Mouse (Mus musculus) heart, adult 9 months (tissue): ENCODE measurements around the gene Aldh3b3.
A peak's percentile ranks its signal among the peaks of the same experiment; 100 is the strongest.

Experiments
- DNase-seq, 2 experiments: peaks; one replicate each; pipeline ENCODE4 v3.0.0; 2022; ENCODE audit warnings: low spot score in 2 of 2

The Aldh3b3 gene

DNA sequence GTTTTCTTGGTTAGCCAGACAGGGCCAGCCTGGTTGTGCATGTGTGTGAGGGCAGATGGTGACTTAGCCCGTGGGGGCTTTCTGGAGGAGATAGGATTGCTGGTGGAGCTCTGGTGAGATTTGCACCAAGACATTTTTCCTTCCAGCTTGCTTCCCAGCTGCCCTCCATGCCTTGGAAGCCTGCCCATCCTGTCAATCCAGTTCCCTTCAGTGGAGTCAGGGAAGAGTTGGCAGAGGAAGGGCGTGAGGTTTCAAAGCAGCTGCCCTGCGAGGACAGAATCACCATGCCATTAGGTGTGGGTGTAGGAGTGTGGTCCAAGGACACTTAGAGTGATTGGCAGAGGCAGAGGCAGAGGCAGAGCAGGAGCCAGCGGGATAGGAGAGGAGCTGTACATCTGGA is at the start of gene Aldh3b3:
TSS of gene Aldh3b3 (plus strand) at position 176 of the 400 bp plus-strand sequence.
- no peak for DNase-seq

DNA sequence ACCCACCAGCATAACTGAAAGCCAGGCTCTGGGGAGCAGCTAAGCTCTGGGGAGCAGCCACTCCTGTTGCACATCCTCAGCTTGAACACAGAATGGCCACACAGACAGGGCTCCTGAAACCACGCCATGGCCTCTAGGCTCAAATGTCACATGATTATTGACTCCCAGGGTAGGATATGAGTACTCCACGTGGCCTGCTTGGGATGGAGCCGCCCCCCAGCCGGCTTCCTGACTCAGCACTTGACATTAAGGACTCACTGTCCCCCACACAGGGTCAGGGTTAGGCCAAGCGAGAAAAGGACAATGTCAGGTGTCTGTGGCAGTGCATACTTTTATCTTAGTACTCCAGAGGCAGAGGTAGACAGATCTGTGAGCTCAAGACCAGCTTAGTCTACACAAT is 48.2 kb upstream of the Aldh3b3 start:
- no peak for DNase-seq

DNA sequence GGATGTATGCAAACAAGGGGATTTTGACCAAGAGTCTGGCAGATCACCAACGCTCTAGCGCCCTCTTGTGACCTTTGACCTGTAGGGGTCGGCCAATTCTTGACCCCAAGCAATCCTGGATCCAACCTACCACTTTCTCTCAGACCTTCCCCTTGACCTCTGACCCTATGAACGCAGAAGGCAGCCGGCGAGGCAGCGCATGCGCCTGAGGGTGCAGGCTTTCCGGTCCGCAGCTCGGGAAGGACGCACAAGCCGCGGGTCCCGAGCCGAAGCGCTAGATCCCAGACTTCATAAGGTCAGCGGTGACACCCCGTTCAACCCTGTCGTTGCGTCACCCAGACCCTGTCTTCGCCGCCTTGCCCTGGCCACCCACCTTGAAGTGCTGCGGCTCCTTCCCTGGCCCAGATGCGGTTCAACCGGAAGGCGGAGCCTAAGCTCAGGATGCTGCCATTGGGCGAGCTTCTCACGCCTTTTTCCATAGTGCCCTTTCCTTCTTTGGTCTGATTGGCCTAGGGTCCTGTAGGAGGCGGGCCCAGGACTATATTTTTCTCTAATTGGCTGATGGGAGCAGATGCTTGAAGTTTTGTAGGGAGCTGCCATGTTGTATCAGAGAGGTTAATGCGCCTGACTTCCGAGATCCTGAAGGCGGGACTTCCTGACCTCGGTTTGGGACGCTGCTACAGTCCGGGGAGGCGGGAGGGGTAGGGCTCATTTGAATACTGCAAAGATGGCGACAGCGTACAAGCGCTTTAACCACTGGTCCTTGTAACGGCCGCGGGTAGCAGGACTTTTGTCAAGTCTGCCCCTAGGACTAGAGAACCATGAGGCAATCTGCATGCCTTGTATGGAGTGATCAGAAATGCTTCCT is 45.9 kb upstream of the Aldh3b3 start, which contains the start of gene Ndufs8:
TSS of gene Ndufs8 (minus strand) at position 438 of the 868 bp plus-strand sequence.
- peak; percentile 98 to 99 for DNase-seq

DNA sequence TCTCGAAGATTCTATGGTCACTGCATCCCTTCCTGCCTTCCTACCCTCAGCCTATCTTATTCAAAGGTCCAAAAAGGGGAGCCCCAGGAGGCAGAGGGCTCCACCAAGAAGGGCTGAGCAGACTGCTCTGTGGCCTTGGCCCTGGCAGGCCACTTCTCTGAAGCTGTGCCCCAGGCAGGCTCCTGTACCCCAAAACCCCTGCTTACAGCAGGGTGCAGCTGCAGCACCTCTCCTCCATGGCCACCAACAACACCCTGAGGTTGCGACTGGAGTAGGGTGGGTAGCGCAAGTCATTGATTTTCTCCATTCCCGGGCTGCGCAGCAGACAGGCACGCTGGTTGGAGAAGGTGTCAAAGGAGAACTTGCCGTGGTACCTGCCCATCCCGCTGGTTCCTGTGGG is 44.8 kb upstream of the Aldh3b3 start:
- DNase-seq: no peak

GRCm38 (mm10) chr19:3914535-3914934 is 43.9 kb upstream of the Aldh3b3 start:
- DNase-seq: no peak

DNA sequence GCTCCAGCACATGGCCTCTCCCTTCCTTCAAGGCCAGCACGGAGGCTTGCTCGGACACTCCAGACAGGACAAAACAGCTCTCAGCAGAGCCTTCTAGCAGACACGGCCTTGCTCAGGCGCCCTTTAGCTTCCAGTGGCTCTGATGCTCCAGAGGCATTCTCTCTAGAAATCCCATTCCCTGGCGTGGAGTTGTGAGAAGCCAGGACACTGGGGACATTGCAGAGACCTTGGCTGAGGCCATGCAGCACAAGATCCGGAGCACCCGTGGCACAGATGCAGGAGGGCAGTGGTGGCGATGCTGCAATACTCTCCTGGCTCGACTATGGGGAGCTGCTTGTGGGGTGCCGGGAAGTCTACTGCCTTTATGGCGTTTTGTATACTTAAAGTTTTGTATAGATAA is 41.7 kb upstream of the Aldh3b3 start:
- no peak for DNase-seq

- no peak for DNase-seq
Observed at GRCm38 (mm10) chr19:3919928-3920327, 38.5 kb upstream of the Aldh3b3 start.

- DNase-seq: no peak
Observed at GRCm38 (mm10) chr19:3922661-3923371, 35.6 kb upstream of the Aldh3b3 start.

GRCm38 (mm10) chr19:3923586-3923985 is 34.9 kb upstream of the Aldh3b3 start:
- DNase-seq: peak in 1 of 2 experiments; percentile 54

- DNase-seq: no peak
Observed at GRCm38 (mm10) chr19:3924190-3924589, 34.3 kb upstream of the Aldh3b3 start.

- DNase-seq: no peak
Observed at GRCm38 (mm10) chr19:3924868-3925267, 33.6 kb upstream of the Aldh3b3 start.

- DNase-seq: no peak
Observed at GRCm38 (mm10) chr19:3925859-3926258, 32.6 kb upstream of the Aldh3b3 start.

DNA sequence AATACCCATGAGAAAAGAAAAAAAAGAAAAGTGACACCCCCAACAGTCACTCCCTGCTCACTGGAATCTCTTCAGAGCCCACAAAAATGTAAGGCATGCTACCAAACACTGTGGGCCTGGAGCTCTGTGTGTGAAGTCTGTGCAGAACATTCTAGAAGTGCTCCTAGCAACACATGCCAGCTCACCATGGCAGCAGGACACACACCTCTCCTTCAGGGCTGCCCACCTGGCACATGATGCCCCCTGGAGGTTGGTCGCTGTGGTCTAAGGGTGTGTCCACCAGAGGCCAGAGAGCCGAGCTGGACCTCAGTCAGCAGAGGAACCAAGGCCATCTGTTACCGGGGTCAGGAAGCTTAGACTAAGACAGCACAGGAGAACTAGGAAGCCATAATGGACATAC is 32.2 kb upstream of the Aldh3b3 start:
- DNase-seq: no peak

DNA sequence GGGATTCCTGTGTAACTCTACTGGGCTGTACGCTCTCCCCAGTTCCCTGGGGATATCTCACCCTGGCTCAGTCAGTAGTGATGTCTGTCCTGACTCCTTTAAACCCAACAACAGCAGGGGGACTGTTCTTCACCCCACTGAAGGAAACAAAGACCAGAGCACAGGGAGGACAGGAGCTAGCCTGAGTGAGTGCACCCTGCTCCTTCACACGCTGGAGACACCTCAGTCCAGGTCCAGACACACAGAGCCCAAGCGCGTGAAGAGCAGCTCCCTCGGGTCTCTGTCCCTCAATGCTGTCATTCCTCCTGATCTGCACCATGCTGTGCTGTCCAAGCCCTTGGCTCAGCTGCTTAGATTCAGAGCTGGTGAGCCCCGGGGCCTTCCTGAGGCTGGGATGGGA is 31.8 kb upstream of the Aldh3b3 start:
- DNase-seq: no peak

DNA sequence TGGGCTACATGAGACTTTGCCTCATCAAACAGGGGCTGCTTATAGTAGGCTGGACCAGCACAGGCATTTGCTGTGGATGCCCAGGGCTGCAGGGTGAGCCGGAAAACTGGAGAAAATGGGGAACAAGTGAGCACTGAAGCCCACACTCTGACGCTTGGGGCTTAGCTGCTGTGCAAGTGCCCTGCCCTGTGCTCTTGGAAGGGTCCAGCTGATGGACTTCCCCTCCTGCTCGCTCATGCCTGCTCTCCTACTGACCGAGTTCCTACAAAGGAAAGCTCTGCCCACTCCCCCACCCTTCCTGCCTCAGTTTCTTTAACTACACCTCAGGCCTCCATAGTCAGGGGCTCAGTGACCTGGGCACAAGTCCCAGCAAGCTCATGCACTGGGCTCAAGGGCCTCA is 30.5 kb upstream of the Aldh3b3 start:
- no peak for DNase-seq

- no peak for DNase-seq
Observed at GRCm38 (mm10) chr19:3928779-3929178, 29.7 kb upstream of the Aldh3b3 start.

GRCm38 (mm10) chr19:3929211-3929941 is 29.1 kb upstream of the Aldh3b3 start, which contains the start of gene Aldh3b1:
Gene Aldh3b1 (minus strand): TSS chr19:3929808.
- DNase-seq: peak; percentile 88 to 92

DNA sequence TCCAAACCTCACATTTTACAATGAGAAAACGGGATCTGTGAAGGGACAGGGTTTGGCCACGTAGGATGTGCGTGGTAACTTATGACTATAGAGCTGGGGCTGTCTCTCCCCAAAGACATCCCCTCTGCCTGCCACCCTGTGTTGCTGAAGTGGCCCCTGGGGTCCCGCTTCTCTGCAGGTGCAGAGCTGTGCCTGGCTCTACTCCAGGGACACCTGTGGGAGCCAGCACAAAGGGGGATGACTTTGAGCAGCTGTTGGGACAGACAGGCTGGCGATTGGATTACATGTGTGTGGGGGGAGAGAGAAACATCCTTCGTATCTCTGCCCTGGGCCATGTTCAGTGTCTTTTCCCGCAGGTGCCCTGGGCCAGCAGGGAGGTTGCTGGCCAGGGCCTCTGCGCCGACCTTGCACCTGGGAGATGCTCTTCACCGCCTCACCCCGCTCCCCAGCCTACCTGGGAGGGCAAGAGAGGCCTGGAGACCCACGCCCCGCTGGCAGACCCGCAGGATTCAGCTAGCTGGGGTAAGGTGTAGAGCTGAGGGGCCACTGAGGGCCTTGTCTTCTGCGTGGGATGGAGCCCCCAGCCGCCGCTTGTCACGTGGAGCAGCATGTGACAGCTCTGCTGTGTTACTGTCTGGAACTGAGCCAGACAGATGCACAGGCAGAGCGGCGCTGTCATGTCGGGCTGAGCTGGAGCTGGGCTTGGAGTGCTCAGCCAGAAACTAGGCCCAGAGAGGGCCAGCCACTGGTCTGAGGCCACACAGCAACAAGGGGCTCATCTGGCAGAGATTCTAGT is 28.0 kb upstream of the Aldh3b3 start:
- DNase-seq: no peak

DNA sequence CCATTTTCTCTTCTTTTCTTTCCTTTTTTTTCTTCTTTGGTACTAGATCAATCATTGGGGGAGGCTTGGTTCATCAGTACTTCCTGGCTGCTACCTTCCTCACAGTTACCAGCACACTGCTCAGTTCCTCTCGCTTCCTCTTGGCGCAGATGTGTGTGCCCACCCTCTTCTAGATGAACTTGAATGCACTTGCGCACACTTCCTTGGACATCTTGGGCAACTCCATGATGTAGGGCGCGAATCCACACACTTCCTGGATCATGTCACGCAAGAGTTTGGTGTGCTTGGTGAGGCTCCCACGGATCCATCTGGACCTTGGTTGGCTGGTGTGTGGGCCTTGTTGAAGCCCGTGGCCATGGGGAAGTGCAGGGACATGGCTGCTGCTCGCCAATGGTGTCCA is 26.7 kb upstream of the Aldh3b3 start:
- DNase-seq: peak in 1 of 2 experiments; percentile 59

GRCm38 (mm10) chr19:3935032-3935895 is 23.2 kb upstream of the Aldh3b3 start, which contains the start of gene Unc93b1:
Gene Unc93b1 (plus strand): TSS chr19:3935186.
- peak; percentile 78 to 85 for DNase-seq
